Mouse (Mus musculus): Measurements from ENCODE around the gene Tspan8.
A peak's percentile ranks its signal among the peaks of the same experiment; 100 is the strongest.
"Not testable (repeated sequence)": the region's sequence is repeated elsewhere in the genome, so short reads cannot be mapped to it uniquely, and the experiment has no call there.

Gene Tspan8

DNA sequence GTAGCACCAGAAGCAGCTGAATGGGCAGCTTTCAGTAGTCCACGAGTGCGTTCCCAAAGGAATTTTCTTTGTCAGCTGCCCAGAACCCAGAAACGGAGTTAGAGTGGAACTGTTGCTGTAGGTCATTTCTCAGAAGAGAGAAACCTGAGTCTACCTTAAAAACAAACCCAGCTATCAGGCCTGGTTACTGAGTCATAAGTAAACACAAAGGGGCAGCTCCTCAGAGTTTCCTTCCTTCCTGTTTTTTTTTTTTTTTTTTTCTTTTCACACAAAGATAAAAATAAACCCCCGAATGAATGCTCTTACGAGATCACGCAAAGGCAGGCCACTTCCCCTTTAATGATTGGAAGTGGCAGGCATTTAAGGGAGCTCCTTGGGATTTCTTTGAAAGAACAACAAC, at the start of gene Tspan8:
Gene Tspan8 (plus strand): TSS at position 322 of the 400 bp plus-strand sequence.
- no peak for DNase-seq (ENCODE audit: low spot score in 2 of 2)

DNA sequence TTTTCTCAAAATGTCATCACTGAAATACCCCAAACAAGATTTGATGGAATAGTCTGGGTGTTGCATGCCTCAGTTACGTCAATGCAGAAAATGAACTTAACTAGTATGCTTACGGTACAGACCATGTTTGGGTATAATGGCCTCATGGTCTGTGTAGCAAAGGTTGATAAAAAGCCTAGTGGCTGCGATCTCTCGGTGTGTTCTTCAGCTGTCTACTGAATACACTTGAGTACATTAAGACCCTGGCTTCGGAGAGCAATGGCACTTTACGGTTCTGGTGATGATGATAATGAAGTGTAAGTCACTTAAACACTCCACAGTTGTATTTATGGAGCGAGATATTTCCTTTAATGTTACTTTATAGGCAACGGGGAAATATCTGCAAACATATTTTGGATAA, 46.6 kb upstream of the Tspan8 start:
- no peak for DNase-seq (ENCODE audit: low spot score in 2 of 2)

DNA sequence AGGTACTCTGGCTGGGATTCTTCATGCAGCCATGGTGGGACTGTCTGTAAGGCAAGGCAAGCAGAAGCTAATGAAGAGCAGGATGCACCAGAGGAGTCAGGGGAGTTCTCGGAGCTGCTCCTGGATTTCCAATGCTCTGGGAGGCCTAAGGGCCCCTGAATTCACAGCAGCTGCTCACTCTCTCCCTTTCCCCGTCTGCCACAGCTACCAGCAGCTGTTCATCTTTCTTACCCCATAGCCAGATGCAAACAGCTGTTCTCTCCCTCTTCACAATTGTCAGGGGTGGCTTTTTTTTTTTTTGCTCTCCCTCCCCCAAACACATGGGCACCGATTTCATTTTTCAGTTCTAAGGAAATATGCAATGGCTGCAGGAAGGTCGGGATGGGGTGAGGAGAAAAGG, 42.2 kb upstream of the Tspan8 start:
- no peak for DNase-seq (ENCODE audit: low spot score in 2 of 2)

- no peak for DNase-seq (ENCODE audit: low spot score in 2 of 2)
These were observed 40.4 kb upstream of the Tspan8 start for GRCm38 (mm10) chr10:115775945-115776905.

DNA sequence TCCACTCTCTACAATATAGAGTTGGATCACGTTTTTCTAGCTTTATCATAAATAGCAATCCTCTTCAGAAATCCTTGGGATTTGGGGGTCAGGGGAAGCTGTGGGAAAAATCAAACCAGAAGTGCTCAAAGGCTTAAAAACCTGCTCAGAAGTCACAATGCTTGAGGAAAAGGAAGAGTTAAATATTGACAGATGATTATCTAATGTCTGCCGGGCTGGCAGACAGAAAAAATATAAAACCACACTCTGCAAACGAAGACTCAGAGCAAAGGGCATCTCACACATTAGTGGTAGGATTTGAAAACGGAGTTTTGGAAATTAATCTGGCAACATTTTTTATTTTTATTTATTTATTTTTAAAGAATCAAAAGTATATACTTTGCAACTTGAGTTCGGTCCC, 39.3 kb upstream of the Tspan8 start:
- DNase-seq (ENCODE audit: low spot score in 2 of 2) = no peak

DNA sequence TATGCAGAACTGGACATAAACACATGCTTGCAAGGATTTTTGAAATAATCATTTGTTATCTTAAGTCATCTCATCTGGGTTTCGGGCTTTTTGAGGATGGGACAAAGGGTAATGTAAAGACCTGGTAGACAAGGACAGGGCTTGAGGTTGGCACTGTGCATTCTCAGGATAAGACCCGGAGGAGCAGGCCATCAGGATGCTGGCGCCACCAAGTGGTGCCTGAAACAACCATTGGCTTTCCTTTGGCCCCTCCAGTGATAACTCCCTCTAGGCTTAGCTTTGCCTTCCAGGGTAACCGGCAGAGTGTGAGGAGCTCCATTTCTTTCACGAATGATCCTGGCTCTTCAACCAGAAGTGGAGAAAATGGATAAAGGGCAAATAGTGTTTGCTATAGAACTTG, 38.0 kb upstream of the Tspan8 start:
- peak; percentile 5 for DNase-seq (ENCODE audit: low spot score in 2 of 2)

GRCm38 (mm10) chr10:115780239-115781016, 36.2 kb upstream of the Tspan8 start:
- DNase-seq (ENCODE audit: low spot score in 2 of 2) = no peak

- DNase-seq (ENCODE audit: low spot score in 2 of 2) = no peak
These were observed 33.4 kb upstream of the Tspan8 start for GRCm38 (mm10) chr10:115783232-115783631.

DNA sequence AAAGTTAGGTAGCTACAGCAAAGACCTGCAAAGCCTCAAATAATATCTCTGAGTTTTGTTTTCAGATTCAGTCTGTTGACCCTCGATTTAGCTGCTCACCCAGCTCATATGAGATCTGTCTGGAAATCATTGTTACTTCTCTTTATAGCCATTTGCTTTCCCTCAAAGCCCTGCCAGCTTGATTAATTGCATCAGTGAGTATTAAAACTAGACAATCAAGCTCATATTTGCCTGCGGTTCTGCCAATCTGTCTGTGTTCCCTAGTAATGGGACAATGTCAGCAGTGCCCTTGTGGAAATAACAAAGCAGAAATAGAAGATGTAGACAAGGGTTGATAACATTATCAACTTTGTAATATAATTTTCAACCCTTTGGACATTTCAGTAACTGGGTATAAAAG, 25.8 kb upstream of the Tspan8 start:
- DNase-seq (ENCODE audit: low spot score in 2 of 2) = no peak

DNA sequence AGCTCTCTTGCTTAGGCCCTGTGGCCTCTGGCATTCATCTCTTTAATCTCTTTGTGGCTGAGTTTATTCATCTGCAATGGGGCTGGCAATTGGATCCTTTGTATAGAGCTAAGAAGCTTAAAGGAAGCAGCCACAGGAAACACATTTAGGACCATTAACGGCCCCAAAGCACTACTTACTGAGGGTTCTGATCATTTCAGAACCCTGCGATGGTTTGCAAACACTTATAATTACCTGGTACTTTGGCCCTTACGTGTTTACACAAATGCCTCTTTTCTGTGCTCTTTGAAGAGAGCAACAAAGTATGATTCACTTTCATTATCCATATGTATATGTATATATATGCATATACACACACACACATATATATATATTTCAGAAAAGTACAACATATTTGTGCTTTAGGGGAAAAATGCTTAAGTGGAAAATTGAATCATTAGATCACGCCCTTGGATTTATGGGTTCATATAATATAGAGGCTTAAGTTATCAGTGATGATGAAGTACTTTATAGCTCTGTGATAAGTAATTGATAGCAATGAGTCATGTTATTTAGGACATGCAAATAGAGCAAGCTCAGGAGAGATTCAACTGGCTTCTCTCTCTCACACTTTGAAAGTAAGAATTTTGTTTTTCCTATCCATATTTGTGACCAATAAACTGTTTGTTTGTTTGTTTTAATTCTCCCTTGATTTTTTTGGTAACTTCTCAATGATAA, 20.4 kb upstream of the Tspan8 start:
- DNase-seq (ENCODE audit: low spot score in 2 of 2) = no peak

DNA sequence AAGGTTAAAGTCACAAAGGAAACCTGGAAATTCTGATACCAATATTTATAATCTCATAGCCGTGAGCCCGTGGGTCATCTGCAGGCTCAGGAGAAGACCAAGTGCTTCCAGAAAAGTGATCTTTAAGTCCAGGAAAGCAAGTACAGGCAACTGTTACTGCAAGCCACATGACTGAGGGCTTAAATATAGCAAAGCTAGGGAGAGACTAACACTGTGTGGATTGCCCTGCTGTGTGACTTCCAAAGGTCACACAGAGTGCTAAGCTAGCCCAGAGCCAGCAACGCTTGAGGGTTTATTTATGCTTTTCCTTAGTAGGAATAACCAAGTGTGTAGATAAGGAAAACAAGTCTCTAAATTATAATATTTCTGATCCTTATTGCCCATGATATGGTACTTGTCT, 15.2 kb upstream of the Tspan8 start:
- no peak for DNase-seq (ENCODE audit: low spot score in 2 of 2)

GRCm38 (mm10) chr10:115803013-115803412, 13.6 kb upstream of the Tspan8 start:
- not testable (repeated sequence) for DNase-seq (ENCODE audit: low spot score in 2 of 2)

DNA sequence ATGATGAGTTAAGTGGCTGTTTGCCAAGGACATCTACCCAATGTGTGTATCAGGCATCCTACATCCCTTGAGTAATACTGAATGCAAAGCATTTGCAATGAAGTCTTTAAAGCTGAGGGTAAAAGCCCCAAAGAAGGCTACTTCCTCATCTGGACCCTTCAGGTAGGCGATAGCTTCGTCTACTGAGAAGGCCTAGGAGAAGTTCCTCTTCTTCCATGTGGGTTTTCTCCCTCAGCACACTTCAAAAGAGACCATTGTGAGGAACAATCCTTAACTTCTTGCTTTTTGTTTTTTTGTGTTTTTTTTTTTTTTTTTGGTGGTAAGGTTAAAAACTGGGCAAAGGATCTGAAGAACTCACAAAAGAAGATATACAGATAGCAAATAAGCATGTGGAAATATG, 12.9 kb upstream of the Tspan8 start:
- DNase-seq (ENCODE audit: low spot score in 2 of 2) = no peak

- no peak for DNase-seq (ENCODE audit: low spot score in 2 of 2)
These were observed 10.6 kb upstream of the Tspan8 start for GRCm38 (mm10) chr10:115805987-115806386.

- DNase-seq (ENCODE audit: low spot score in 2 of 2) = no peak
These were observed 7.5 kb upstream of the Tspan8 start for GRCm38 (mm10) chr10:115809169-115809568.

GRCm38 (mm10) chr10:115811519-115811918, 5.1 kb upstream of the Tspan8 start:
- no peak for DNase-seq (ENCODE audit: low spot score in 2 of 2)

GRCm38 (mm10) chr10:115814878-115815277, 1.8 kb upstream of the Tspan8 start:
- DNase-seq (ENCODE audit: low spot score in 2 of 2) = no peak

DNA sequence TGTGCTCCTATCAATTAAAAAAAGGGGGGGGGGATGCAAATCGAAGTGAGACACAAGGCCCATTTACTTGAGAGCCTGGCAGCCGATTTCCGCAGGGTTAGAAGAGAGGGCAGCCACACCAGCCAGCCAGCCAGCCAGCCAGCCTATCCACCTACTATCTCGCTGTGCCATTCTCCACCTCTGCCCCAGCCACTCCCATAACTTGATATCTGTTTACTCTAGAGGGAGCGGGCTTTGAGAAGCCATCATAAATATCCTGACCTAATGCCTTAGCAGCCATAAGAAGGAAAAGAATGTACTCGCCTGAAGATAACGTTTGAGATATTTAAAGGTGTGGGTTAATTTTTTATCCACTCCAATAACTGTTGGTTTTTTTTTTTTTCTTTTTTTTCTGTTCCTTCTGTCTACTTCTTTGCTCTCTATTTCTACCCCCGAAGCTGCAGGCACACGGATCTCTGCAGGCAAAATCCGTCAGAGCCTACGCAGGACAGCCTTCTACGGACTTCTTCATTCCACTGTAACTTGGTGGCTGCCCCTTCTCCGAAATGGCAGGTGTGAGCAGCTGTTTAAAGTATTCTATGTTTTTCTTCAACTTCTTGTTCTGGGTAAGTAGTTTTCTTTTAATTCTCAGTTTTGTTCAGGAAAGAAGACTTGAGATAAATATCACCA, 558 bp downstream of the Tspan8 start:
- DNase-seq (ENCODE audit: low spot score in 2 of 2) = no peak

DNA sequence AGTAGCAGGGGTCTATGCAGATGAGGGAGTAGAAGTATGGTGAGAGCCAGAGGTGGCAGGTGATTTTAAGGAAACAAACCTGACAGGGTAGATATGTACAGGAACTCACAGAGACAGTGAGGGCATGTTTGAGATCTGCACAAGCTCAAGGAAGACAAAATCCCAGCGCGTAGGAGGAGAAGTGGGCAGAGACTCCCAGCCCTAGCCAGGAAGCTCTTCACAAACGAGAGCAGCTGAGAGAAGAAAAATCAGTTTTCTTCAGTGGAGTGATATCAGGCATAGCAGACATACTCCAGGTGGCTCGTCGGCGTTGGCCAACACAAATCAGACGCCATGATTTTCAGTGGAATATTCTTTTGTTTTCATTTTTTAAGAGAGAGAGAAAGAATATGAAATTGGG, 8.7 kb downstream of the Tspan8 start:
- no peak for DNase-seq (ENCODE audit: low spot score in 2 of 2)

GRCm38 (mm10) chr10:115828872-115829271, 12.2 kb downstream of the Tspan8 start:
- no peak for DNase-seq (ENCODE audit: low spot score in 2 of 2)

DNA sequence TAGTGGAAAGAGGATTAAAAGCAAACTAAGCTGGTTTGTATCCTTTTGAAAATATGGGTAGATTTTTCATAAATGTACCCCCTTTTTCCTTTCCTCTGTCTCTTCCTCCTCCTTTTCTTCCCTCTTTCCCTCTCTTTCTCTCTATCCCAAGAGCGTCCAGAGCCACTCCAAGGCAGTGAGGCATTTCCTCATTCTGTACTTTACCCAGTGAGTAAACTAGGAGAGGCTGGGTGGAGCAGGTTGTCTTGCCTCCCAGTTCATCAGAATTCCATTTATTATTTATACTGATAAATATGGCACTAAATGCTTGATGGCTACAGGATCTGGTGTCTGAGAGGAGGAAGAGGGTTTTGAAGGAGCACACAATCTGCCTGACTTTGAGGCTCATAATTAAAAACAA, 13.1 kb downstream of the Tspan8 start:
- no peak for DNase-seq (ENCODE audit: low spot score in 2 of 2)

- DNase-seq (ENCODE audit: low spot score in 2 of 2) = no peak
These were observed 14.1 kb downstream of the Tspan8 start for GRCm38 (mm10) chr10:115830726-115831125.

All from frontal cortex, postnatal 25 days (tissue).